8 mouse cellular contexts compared by ENCODE assay signal in the genomic region with DNA sequence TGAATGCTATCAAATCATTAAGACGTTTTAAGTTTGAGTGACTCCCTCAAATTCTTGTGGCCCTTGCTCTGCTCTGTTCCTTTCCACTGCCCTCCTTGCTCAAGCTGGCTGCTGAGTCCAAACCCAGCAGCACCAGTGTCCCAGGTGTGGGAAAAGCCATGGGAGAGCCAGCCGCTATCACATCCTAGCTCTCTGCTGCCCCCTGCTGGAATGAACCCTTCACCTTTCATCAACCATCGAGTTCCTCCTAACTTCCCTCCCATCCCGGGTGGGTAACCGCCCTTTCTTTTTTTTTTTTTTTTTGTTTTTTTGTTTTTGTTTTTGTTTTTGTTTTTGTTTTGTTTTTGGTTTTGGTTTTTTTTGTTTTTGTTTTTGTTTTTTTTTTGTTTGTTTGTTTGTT.
DNase-seq lines count a peak whose midpoint lies in the region; ATAC-seq lines count a peak whose summit lies in the region.

No protein-coding gene starts in this region.

- no peak for ATAC-seq in midbrain, embryonic 11.5 days (ENCODE audit: low FRiP score)
- no peak for ATAC-seq in midbrain, embryonic 15.5 days (replicated peaks)
- ATAC-seq in limb, embryonic 11.5 days (ENCODE audit: insufficient number of reproducible peaks, low FRiP score, low TSS enrichment, low read depth): no peak

- no peak overlapping the region for H3K4me3 ChIP-seq in midbrain, embryonic 11.5 days (ENCODE audit: low read depth, low read length)
- no peak overlapping the region for H3K4me3 ChIP-seq in midbrain, embryonic 15.5 days
- H3K4me3 ChIP-seq in limb, embryonic 11.5 days (ENCODE audit: low read depth, low read length): no peak overlapping the region

- no peak overlapping the region for H3K4me2 ChIP-seq in midbrain, embryonic 11.5 days
- H3K4me2 ChIP-seq in midbrain, embryonic 15.5 days: no peak overlapping the region
- no peak overlapping the region for H3K4me2 ChIP-seq in limb, embryonic 11.5 days (ENCODE audit: low read depth, severe bottlenecking)

- H3K9me3 ChIP-seq in midbrain, embryonic 11.5 days (ENCODE audit: control insufficient read depth, low read length): no peaks in the 10 kb centered on the region
- H3K9me3 ChIP-seq in midbrain, embryonic 15.5 days: no peaks in the 10 kb centered on the region
- H3K9me3 ChIP-seq in limb, embryonic 11.5 days (ENCODE audit: control insufficient read depth, low read length): no peaks in the 10 kb centered on the region

- no peaks in the 10 kb centered on the region for H3K36me3 ChIP-seq in midbrain, embryonic 11.5 days (ENCODE audit: control insufficient read depth, insufficient read depth, low read length)
- no peaks in the 10 kb centered on the region for H3K36me3 ChIP-seq in midbrain, embryonic 15.5 days (replicated peaks)
- H3K36me3 ChIP-seq in limb, embryonic 11.5 days (ENCODE audit: control insufficient read depth, insufficient read depth, low read length): no peaks in the 10 kb centered on the region

- peak; percentile 93 for DNase-seq in midbrain, embryonic 11.5 days (ENCODE audit: low spot score, missing footprints)
- peak; percentile 91 for DNase-seq in adrenal gland, postnatal 10 days
- DNase-seq in embryo, embryonic 11.5 days (ENCODE audit: low read depth, low spot score): peak; percentile 40
- peak; percentile 62 for DNase-seq in induced T-regulatory cell, adult 2 months (ENCODE audit: low read depth)
- peak; percentile 84 for DNase-seq in limb, embryonic 11.5 days (ENCODE audit: low spot score)
- peak; percentile 51 for DNase-seq in retina, postnatal 7 days (ENCODE audit: low read depth, low spot score)
- peak; percentile 31 for DNase-seq in urinary bladder, postnatal 10 days (ENCODE audit: low spot score)

- peaks cover 5% of the 10 kb centered on the region; the same call in 1 of the 2 replicates for H3K4me1 ChIP-seq in midbrain, embryonic 11.5 days (ENCODE audit: control insufficient read depth, insufficient read depth, low read length)
- no peaks in the 10 kb centered on the region for H3K4me1 ChIP-seq in midbrain, embryonic 15.5 days
- H3K4me1 ChIP-seq in limb, embryonic 11.5 days (ENCODE audit: control insufficient read depth, insufficient read depth, low read length): no peaks in the 10 kb centered on the region

- H3K9ac ChIP-seq in midbrain, embryonic 11.5 days (ENCODE audit: low read length): no peak overlapping the region
- H3K9ac ChIP-seq in midbrain, embryonic 15.5 days: no peak overlapping the region
- H3K9ac ChIP-seq in limb, embryonic 11.5 days (ENCODE audit: low read length): no peak overlapping the region

- H3K27ac ChIP-seq in midbrain, embryonic 11.5 days (ENCODE audit: low read depth, low read length): no peak overlapping the region
- H3K27ac ChIP-seq in midbrain, embryonic 15.5 days: no peak overlapping the region
- no peak overlapping the region for H3K27ac ChIP-seq in limb, embryonic 11.5 days (replicated peaks; ENCODE audit: low read depth, low read length)

- 59% methylated on average over 5 of the region's 5 CpGs for WGBS in midbrain, embryonic 11.5 days
- 52% methylated on average over 5 of the region's 5 CpGs for WGBS in midbrain, embryonic 15.5 days
- WGBS in limb, embryonic 11.5 days: 59% methylated on average over 5 of the region's 5 CpGs

- H3K27me3 ChIP-seq in midbrain, embryonic 11.5 days (ENCODE audit: control insufficient read depth, insufficient read depth, low read length): peaks cover 1% of the 10 kb centered on the region; the same call in 1 of the 2 replicates
- H3K27me3 ChIP-seq in midbrain, embryonic 15.5 days (replicated peaks): 0 out of 2 replicates have a peak, but pooled peaks cover 1% of the 10 kb centered on the region
- no peaks in the 10 kb centered on the region for H3K27me3 ChIP-seq in limb, embryonic 11.5 days (ENCODE audit: control insufficient read depth, insufficient read depth, low read length)

Comparison
In these comparisons a context has a peak if more than half of its experiments do, and no peak if none do; other contexts are left out.
1. DNase-seq: peak in every context shown above with its lines; median percentile 93 in midbrain, embryonic 11.5 days; 91 in adrenal gland, postnatal 10 days; 84 in limb, embryonic 11.5 days; 62 in induced T-regulatory cell, adult 2 months; 51 in retina, postnatal 7 days; 40 in embryo, embryonic 11.5 days; 31 in urinary bladder, postnatal 10 days.